Mouse (Mus musculus) adrenal gland, adult 8-10 months (tissue): ENCODE results near the gene Gnao1. TPM values are rescaled to one million over a fixed set of nuclear protein-coding genes. Genes with fewer than 3 reads are reported as not detected.

Experiments
- DNase-seq: peaks from one replicate; pipeline ENCODE4 v3.0.0; 2022
- microRNA-seq, 2 experiments: library from miRNA; unstranded; fragments of <30 nt; microRNA quantifications; one replicate each; pipeline ENCODE4 v1.2.0; 2022
- total RNA-seq, 4 experiments: library from RNA; stranded (reverse); gene quantifications; 2 replicates each; pipeline ENCODE4 v1.2.4; 2022

Gnao1 gene
- total RNA-seq, 4 experiments from 2014 or later: 29.7 to 54.8 (median 40.0) TPM

DNA sequence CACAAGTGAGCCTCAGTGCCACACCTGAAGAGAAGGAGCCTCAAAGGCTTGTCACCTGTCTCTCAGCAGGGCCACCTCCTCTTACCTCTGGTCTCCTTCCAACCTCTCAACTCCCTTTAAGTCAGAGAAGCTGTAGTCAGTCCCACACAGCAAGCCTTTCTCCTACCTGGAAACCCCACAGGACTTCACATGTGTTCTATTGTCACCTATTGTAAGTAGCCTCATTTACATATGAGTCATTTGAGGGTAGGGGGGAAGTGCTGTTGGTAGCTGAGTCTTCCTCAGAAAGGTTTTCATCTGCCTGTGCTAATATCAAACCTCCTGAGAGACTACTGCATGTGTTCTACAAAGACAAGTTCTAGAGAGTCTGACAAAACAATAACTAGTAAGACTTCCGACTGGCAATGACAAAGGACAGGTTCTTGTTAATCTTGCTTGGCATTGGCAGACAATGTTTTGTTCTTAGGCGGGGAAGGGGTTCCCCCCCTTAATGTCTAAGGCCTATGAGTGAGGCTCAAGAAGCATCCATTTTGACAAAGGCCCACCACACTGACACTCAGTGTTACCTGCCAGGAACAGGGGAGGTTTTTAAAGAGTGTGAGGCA is 200.4 kb downstream of the Gnao1 start:
- no peak for DNase-seq

DNA sequence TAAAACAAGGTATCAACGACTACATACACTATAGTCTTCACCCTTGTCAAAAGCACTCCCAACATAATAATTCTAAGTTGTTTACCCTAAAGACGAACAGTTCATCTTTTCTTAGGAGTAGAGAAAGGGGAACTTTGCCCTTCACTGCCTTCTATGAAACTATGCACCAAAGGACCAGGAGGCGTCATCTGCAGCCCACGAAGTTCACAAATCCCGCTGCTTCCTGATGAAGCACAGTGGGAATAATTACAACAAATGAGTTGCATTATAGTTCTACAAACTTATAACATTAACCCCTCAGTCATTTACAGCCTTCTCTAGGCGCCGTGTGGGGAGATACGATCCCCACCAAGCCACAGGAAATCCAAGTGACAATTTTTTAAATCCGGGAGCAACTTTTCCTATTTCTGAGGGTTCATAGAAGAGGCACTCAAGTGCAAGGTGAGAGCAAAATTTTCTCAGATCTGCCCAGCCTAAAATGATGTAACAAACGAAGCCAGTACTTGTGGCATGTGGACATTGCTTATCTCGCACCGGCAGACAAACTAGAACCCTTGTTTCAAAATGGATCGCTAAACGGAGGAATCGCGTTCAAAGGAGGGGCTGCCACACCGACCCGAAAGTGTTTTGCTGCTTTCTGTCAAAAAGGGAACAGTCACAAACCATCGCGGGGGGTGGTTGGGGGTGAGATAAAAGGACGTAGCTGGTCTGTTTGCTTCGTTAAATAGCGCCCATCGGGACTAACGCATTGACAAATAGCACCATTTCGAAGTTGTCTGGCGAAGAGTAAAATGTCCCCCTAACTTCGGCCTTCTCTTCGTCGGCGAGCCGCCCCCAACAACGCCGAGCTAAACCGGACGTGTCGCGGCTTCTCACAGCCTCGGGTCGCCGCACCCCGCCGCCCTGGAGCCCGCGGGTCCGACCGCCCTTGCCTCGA is 201.6 kb downstream of the Gnao1 start:
- no peak for DNase-seq

- peak; percentile 40 for DNase-seq
Observed at GRCm38 (mm10) chr8:94012013-94012951, 202.5 kb downstream of the Gnao1 start, which contains the start of gene Amfr. TSS of gene Amfr (minus strand) at chr8:94012842.

GRCm38 (mm10) chr8:94013026-94013612 is 203.4 kb downstream of the Gnao1 start:
- no peak for DNase-seq

Small RNAs within 50 kb of the gene (microRNA-seq; reads per million reads assigned to microRNA genes)
- 0 reads per million in 2 experiments for gene Gm24159

Other genes starting within 250 kb of the Gnao1 start
- 100 to 1,000 TPM; 211 to 343 (median 258) TPM for gene Amfr, start 202.9 kb downstream of the Gnao1 start, total RNA-seq
- gene Nudt21, start 227.1 kb downstream of the Gnao1 start, total RNA-seq: 10 to 100 TPM; 37.5 to 51.4 (median 43.6) TPM
- gene Ogfod1, start 227.2 kb downstream of the Gnao1 start, total RNA-seq: 10 to 100 TPM; 23.0 to 31.3 (median 27.4) TPM